Mouse (Mus musculus) lung, postnatal 0 days (tissue): Measurements from ENCODE around the gene Rd3l. TPM values are rescaled to one million over a fixed set of nuclear protein-coding genes. Genes with fewer than 3 reads are reported as not detected.

Experiments
- ATAC-seq: fragments of 200-750 bp; cut with Nextera tagmentation; 2 replicates; pipeline ENCODE4 v1.8.0; 2017; ENCODE audit warnings: moderate library complexity
- DNase-seq: peaks from one replicate; pipeline ENCODE4 v3.0.0-alpha.2; 2016; ENCODE audit warnings: low spot score
- H3K27ac ChIP-seq: fragments of 300-500 bp; sonication (generic); 2 replicates; pipeline ENCODE4 v1.5.1; 2014; ENCODE audit warnings: antibody characterized with exemption, mild to moderate bottlenecking, low read length, mixed read lengths
- H3K27me3 ChIP-seq: fragments of 300-500 bp; sonication (generic); replicated peaks from 2 replicates; pipeline ENCODE4 v1.6.1; 2014; ENCODE audit warnings: low read length, mixed read lengths; ENCODE audit not compliant: insufficient read depth
- H3K36me3 ChIP-seq: fragments of 300-500 bp; sonication (generic); 2 replicates; pipeline ENCODE4 v1.6.1; 2014; ENCODE audit warnings: low read length, mixed read lengths; ENCODE audit not compliant: insufficient read depth
- H3K4me1 ChIP-seq: fragments of 300-500 bp; sonication (generic); 2 replicates; pipeline ENCODE4 v1.6.1; 2014; ENCODE audit warnings: antibody characterized with exemption, low read depth, low read length, mixed read lengths; ENCODE audit not compliant: insufficient read depth
- H3K4me2 ChIP-seq: fragments of 300-500 bp; sonication (generic); replicated peaks from 2 replicates; pipeline ENCODE4 v1.6.1; 2014; ENCODE audit warnings: low read depth, mild to moderate bottlenecking, low read length, moderate library complexity, mixed read lengths
- H3K4me3 ChIP-seq: fragments of 300-500 bp; sonication (generic); 2 replicates; pipeline ENCODE4 v1.5.1; 2014; ENCODE audit warnings: low read depth, low read length
- H3K9ac ChIP-seq: fragments of 300-500 bp; sonication (generic); replicated peaks from 2 replicates; pipeline ENCODE4 v1.6.1; 2014; ENCODE audit warnings: low read depth, mild to moderate bottlenecking
- H3K9me3 ChIP-seq: fragments of 300-500 bp; sonication (generic); 2 replicates; pipeline ENCODE4 v1.6.1; 2016; ENCODE audit warnings: low read length, mixed read lengths
- CTCF ChIP-seq: IDR thresholded peaks from 2 replicates; pipeline ENCODE4 v1.5.1; 2016; ENCODE audit warnings: antibody characterized with exemption, mild to moderate bottlenecking
- EP300 ChIP-seq: IDR thresholded peaks from 2 replicates; pipeline ENCODE4 v1.6.1; 2016; ENCODE audit warnings: antibody characterized with exemption, mild to moderate bottlenecking, control low read depth
- WGBS: fragments of 180-500 bp; shearing (Covaris S2); extraction: QIAGEN DNeasy Blood & Tissue Kit; methylation state at CpG from one replicate; pipeline ENCODE4 v1.1.7; 2014; 5-methylcytosine and 5-hydroxymethylcytosine counted together
- polyA plus RNA-seq: library from polyadenylated mRNA; unstranded; fragments of >200 nt; fragmentation: Nextera tagmentation; extraction: Ambion mirVana; gene quantifications from 2 replicates; pipeline ENCODE4 v1.2.1, GENCODE M21; 2015

Gene Rd3l
- polyA plus RNA-seq, 1 experiment from 2014 or later = not detected

- 84% methylated on average over 5 of the region's 5 CpGs for WGBS
- Histone ChIP-seq H3K4me1 (no peaks in the 10 kb centered on the region), H3K4me3 (no peak overlapping the region), H3K27ac (no peak overlapping the region), H3K27me3 (no peaks in the 10 kb centered on the region), H3K9me3 (no peaks in the 10 kb centered on the region), H3K4me2 (no peak overlapping the region), H3K36me3 (no peaks in the 10 kb centered on the region), H3K9ac (no peak overlapping the region)
- DNase-seq (no peak), ATAC-seq (no peak)
- no peak for TF ChIP-seq EP300
- TF ChIP-seq CTCF = no peak
Measured at GRCm38 (mm10) chr12:111992626-111993025, 11.5 kb upstream of the Rd3l start.

DNA sequence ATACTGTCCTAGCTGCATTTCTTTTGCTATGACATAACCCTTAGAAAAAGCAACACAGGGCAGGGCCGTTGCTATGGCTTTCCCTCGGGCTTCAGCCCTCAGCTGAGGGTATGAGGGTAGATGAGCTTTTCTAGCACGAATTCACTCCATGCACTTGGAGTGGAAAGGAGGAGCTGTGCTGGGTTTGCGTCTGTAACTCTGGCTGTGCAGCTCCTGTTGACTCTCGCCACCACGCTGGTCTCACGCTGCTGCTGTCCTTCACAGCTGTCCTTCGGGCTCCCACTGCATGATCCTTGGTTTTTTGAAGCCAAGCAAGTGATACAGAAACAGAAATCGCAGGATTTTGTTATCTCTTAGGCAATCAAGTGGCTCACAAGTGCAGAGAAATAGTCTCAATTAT lies 5.6 kb upstream of the Rd3l start:
- H3K36me3 ChIP-seq = no peaks in the 10 kb centered on the region
- H3K4me3 ChIP-seq = no peak overlapping the region
- no peaks in the 10 kb centered on the region for H3K9me3 ChIP-seq
- H3K27ac ChIP-seq = no peak overlapping the region
- no peaks in the 10 kb centered on the region for H3K4me1 ChIP-seq
- H3K4me2 ChIP-seq = no peak overlapping the region
- H3K27me3 ChIP-seq = no peaks in the 10 kb centered on the region
- WGBS = 30% methylated on average over 9 of the region's 9 CpGs
- H3K9ac ChIP-seq = no peak overlapping the region
- TF ChIP-seq EP300 = no peak
- TF ChIP-seq CTCF = no peak
- ATAC-seq (no peak), DNase-seq (no peak)

GRCm38 (mm10) chr12:111983165-111983564 lies 2.0 kb upstream of the Rd3l start:
- 58% methylated on average over 2 of the region's 2 CpGs for WGBS
- no peaks in the 10 kb centered on the region for H3K4me1 ChIP-seq
- ATAC-seq = no peak
- no peaks in the 10 kb centered on the region for H3K27me3 ChIP-seq
- H3K4me3 ChIP-seq = no peak overlapping the region
- H3K9me3 ChIP-seq = no peaks in the 10 kb centered on the region
- no peak overlapping the region for H3K27ac ChIP-seq
- H3K36me3 ChIP-seq = no peaks in the 10 kb centered on the region
- H3K4me2 ChIP-seq = no peak overlapping the region
- no peak for DNase-seq
- no peak overlapping the region for H3K9ac ChIP-seq
- TF ChIP-seq CTCF = no peak
- TF ChIP-seq EP300 = no peak

DNA sequence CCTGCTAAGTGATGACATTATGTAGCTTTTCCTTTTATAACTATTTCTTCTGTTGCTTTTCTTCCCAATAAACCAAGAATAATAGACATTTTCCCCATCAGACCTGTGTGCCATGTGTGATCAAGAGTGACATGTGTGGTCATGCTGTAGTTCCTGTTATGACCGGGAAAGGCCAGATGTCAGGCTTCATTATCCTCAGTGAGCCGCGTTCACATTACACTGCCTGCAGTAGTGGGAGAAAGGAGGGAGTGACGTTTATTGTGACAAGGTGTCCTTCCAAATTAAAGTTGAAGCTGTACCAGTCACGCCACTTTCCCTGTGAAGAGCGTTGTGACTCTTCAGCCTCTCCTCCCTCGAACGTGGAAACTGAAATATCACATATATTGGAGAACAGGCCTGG lies 714 bp upstream of the Rd3l start:
- Histone ChIP-seq H3K36me3 (no peaks in the 10 kb centered on the region), H3K4me2 (no peak overlapping the region), H3K4me3 (no peak overlapping the region), H3K27me3 (no peaks in the 10 kb centered on the region), H3K4me1 (no peaks in the 10 kb centered on the region), H3K27ac (no peak overlapping the region), H3K9ac (no peak overlapping the region), H3K9me3 (no peaks in the 10 kb centered on the region)
- ATAC-seq = no peak
- TF ChIP-seq CTCF = no peak
- no peak for TF ChIP-seq EP300
- WGBS = 62% methylated on average over 8 of the region's 8 CpGs
- DNase-seq = no peak

DNA sequence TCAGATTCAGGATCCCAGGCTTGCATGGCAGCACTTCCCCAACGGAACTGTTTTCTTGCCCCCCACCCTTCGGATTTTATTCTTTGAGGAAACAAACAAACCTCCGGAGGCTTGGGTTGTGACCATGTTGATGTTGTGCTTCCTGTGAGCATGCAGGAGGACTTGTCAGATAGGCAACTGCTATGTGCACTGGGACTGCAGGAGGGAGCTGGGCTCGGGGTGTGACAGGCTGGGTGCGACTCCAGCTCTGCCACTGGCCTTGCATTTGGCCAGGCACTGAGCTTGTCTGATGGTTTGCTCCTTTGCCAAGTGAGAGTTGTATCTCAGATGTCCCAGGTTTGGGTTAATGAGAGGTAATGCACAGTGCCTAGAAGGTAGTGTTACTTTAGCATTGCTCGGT lies 2.8 kb downstream of the Rd3l start:
- Histone ChIP-seq H3K4me2 (no peak overlapping the region), H3K4me1 (no peaks in the 10 kb centered on the region), H3K9me3 (no peaks in the 10 kb centered on the region), H3K36me3 (no peaks in the 10 kb centered on the region), H3K27me3 (no peaks in the 10 kb centered on the region), H3K4me3 (no peak overlapping the region), H3K27ac (no peak overlapping the region), H3K9ac (no peak overlapping the region)
- WGBS = 57% methylated on average over 6 of the region's 6 CpGs
- TF ChIP-seq EP300 = no peak
- no peak for TF ChIP-seq CTCF
- ATAC-seq (no peak), DNase-seq (no peak)

GRCm38 (mm10) chr12:111977138-111977537 lies 4.0 kb downstream of the Rd3l start:
- ATAC-seq = peak; percentile 81
- H3K36me3 ChIP-seq = no peaks in the 10 kb centered on the region
- no peaks in the 10 kb centered on the region for H3K9me3 ChIP-seq
- TF ChIP-seq EP300 = no peak
- TF ChIP-seq CTCF = no peak
- peak; percentile 37 for DNase-seq
- H3K27me3 ChIP-seq = no peaks in the 10 kb centered on the region
- no peak overlapping the region for H3K27ac ChIP-seq
- H3K9ac ChIP-seq = no peak overlapping the region
- H3K4me3 ChIP-seq = no peak overlapping the region
- no peaks in the 10 kb centered on the region for H3K4me1 ChIP-seq
- WGBS = 19% methylated on average over 6 of the region's 6 CpGs
- H3K4me2 ChIP-seq = no peak overlapping the region

DNA sequence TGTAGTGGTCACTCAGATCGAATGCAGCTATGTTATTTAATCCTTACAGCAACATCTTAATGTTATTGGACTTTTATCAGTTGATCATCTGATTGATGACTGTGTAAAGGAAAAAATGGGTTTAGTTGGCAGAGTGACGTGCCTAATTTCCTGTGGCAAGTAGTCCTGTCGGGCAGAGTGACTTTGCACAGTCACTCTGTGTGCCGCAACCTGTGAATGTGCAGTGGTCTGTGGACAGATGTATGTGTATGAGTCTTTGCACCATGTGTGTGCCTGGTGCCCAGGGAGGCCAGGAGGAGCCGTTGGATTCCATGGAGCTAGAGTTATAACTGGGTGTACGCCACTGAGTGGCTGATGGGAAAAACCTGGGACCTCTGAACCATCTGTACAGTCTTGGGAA lies 6.5 kb downstream of the Rd3l start:
- Histone ChIP-seq H3K27me3 (no peaks in the 10 kb centered on the region), H3K4me2 (no peak overlapping the region), H3K4me3 (no peak overlapping the region), H3K4me1 (no peaks in the 10 kb centered on the region), H3K27ac (no peak overlapping the region), H3K36me3 (no peaks in the 10 kb centered on the region), H3K9me3 (no peaks in the 10 kb centered on the region), H3K9ac (no peak overlapping the region)
- ATAC-seq = no peak
- WGBS = 52% methylated on average over 6 of the region's 6 CpGs
- no peak for TF ChIP-seq CTCF
- TF ChIP-seq EP300 = no peak
- no peak for DNase-seq
